Mouse (Mus musculus): ENCODE measurements at regions not wholly inside any gene's neighbourhood (a gene's known extent, or its start where the extent isn't known, plus 50 kb on each side); places are given as distances from the start of the nearest gene placed in this dataset.

DNA sequence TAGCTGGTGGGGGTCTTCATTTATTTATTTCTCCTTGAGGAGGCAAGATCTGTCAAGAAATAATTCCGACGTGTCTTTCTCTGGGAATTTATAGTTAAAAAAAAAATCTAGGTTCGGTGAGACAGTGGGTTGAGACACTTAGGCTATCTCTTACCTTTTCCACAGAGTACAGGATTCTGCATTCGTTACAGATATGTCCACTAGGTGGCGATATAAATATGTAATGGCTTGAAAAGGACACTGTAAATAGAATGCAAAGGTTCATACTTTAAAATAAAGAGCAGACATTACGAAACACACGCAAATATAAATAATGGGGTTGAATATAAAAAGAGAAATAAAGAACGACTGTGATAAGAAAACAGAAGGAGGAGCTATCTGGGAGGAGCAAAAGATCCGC, 517.5 kb downstream of the Cps1 start:
- H3K27ac ChIP-seq, result no peak overlapping the region
- H3K9ac ChIP-seq (replicated peaks), result no peak overlapping the region
- no peaks in the 10 kb centered on the region for H3K36me3 ChIP-seq
- peak; percentile 87 for ATAC-seq
- H3K9me3 ChIP-seq, result no peaks in the 10 kb centered on the region
- no peak overlapping the region for H3K4me2 ChIP-seq (replicated peaks)
- no peaks in the 10 kb centered on the region for H3K27me3 ChIP-seq
- H3K4me1 ChIP-seq (replicated peaks), result no peaks in the 10 kb centered on the region
- 26% methylated on average over 9 of the region's 9 CpGs for WGBS
- H3K4me3 ChIP-seq (replicated peaks), result no peak overlapping the region

DNA sequence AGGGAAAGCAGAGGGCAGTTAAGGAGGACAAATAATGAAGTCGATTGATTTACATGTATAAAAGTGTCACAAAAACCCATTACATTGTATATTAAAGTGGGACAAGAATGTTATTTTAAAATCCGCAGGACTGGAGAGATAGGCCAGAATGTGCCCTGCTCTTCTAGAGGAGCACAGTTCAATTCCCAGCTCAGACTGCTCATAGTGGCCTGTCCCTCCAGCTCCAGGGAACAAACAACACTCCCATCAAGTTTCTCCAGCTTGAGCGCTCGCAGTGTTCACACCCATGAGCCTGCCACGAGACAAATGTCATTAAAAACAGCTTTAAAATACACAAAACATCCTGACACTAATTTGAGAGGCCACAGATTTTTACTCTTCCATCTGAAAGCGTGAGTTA, 517.9 kb downstream of the Cps1 start:
- Histone ChIP-seq H3K4me2 (replicated peaks) (no peak overlapping the region), H3K4me3 (replicated peaks) (no peak overlapping the region), H3K27ac (no peak overlapping the region), H3K27me3 (no peaks in the 10 kb centered on the region), H3K36me3 (no peaks in the 10 kb centered on the region), H3K9me3 (no peaks in the 10 kb centered on the region), H3K9ac (replicated peaks) (no peak overlapping the region), H3K4me1 (replicated peaks) (no peaks in the 10 kb centered on the region)
- 49% methylated on average over 6 of the region's 6 CpGs for WGBS
- ATAC-seq, result 0 out of 2 replicates have a peak, but pooled peaks have one; percentile 27

GRCm38 (mm10) chr1:67643627-67644026, 520.8 kb downstream of the Cps1 start:
- no peak overlapping the region for H3K27ac ChIP-seq
- no peak overlapping the region for H3K4me2 ChIP-seq (replicated peaks)
- WGBS, result 51% methylated on average over 4 of the region's 4 CpGs
- no peaks in the 10 kb centered on the region for H3K36me3 ChIP-seq
- no peaks in the 10 kb centered on the region for H3K9me3 ChIP-seq
- no peak for ATAC-seq
- H3K4me1 ChIP-seq (replicated peaks), result no peaks in the 10 kb centered on the region
- no peak overlapping the region for H3K9ac ChIP-seq (replicated peaks)
- H3K27me3 ChIP-seq, result no peaks in the 10 kb centered on the region
- no peak overlapping the region for H3K4me3 ChIP-seq (replicated peaks)

Data from midbrain, embryonic 13.5 days (tissue).